Mouse (Mus musculus) hindbrain, embryonic 15.5 days (tissue): ENCODE measurements around the gene Prkag1. TPM values are rescaled to one million over a fixed set of nuclear protein-coding genes. Genes with fewer than 3 reads are reported as not detected.

ENCODE experiments used
- ATAC-seq: fragments of 200-750 bp; cut with Nextera tagmentation; 2 replicates; pipeline ENCODE4 v1.8.0; 2017; ENCODE audit warnings: low read depth, moderate number of reproducible peaks, moderate TSS enrichment; ENCODE audit not compliant: low FRiP score
- H3K27ac ChIP-seq: fragments of 300-500 bp; sonication (generic); replicated peaks from 2 replicates; pipeline ENCODE4 v1.5.1; 2015; ENCODE audit warnings: mild to moderate bottlenecking, inconsistent platforms
- H3K27me3 ChIP-seq: fragments of 300-500 bp; sonication (generic); 2 replicates; pipeline ENCODE4 v1.6.1; 2015; ENCODE audit warnings: control low read depth, inconsistent platforms
- H3K36me3 ChIP-seq: fragments of 300-500 bp; sonication (generic); 2 replicates; pipeline ENCODE4 v1.6.1; 2015; ENCODE audit warnings: control low read depth, inconsistent platforms
- H3K4me1 ChIP-seq: fragments of 300-500 bp; sonication (generic); replicated peaks from 2 replicates; pipeline ENCODE4 v1.6.1; 2015; ENCODE audit warnings: control low read depth, inconsistent platforms
- H3K4me2 ChIP-seq: fragments of 300-500 bp; sonication (generic); 2 replicates; pipeline ENCODE4 v1.6.1; 2015; ENCODE audit warnings: moderate library complexity, mild to moderate bottlenecking, inconsistent platforms
- H3K4me3 ChIP-seq: fragments of 300-500 bp; sonication (generic); 2 replicates; pipeline ENCODE4 v1.5.1; 2015; ENCODE audit warnings: mild to moderate bottlenecking, inconsistent platforms
- H3K9ac ChIP-seq: fragments of 300-500 bp; sonication (generic); 2 replicates; pipeline ENCODE4 v1.6.1; 2015; ENCODE audit warnings: inconsistent platforms
- H3K9me3 ChIP-seq: fragments of 300-500 bp; sonication (generic); 2 replicates; pipeline ENCODE4 v1.6.1; 2016; ENCODE audit warnings: control low read depth, inconsistent platforms
- WGBS: fragments of 180-500 bp; shearing (Covaris S2); methylation state at CpG from one replicate; pipeline ENCODE4 v1.1.7; 2015; 5-methylcytosine and 5-hydroxymethylcytosine counted together
- polyA plus RNA-seq: library from polyadenylated mRNA; unstranded; fragments of >200 nt; fragmentation: Nextera tagmentation; extraction: Ambion mirVana; gene quantifications from 2 replicates; pipeline ENCODE4 v1.2.1, GENCODE M21; 2015

The Prkag1 gene
- polyA plus RNA-seq, 1 experiment from 2014 or later = 73.4 TPM

GRCm38 (mm10) chr15:98850668-98851067, 19.3 kb upstream of the Prkag1 start:
- Histone ChIP-seq H3K4me3 (no peak overlapping the region), H3K4me1 (no peaks in the 10 kb centered on the region), H3K9me3 (no peaks in the 10 kb centered on the region), H3K27ac (no peak overlapping the region), H3K36me3 (peaks cover 95% of the 10 kb centered on the region), H3K4me2 (no peak overlapping the region), H3K27me3 (no peaks in the 10 kb centered on the region), H3K9ac (no peak overlapping the region)
- 90% methylated on average over 14 of the region's 14 CpGs for WGBS
- ATAC-seq = no peak

GRCm38 (mm10) chr15:98849956-98850600, 18.8 kb upstream of the Prkag1 start:
- no peaks in the 10 kb centered on the region for H3K4me1 ChIP-seq
- H3K9ac ChIP-seq = no peak overlapping the region
- no peak overlapping the region for H3K4me3 ChIP-seq
- 89% methylated on average over 16 of the region's 16 CpGs for WGBS
- no peak for ATAC-seq
- H3K27ac ChIP-seq = no peak overlapping the region
- no peak overlapping the region for H3K4me2 ChIP-seq
- peaks cover 95% of the 10 kb centered on the region for H3K36me3 ChIP-seq
- no peaks in the 10 kb centered on the region for H3K9me3 ChIP-seq
- H3K27me3 ChIP-seq = no peaks in the 10 kb centered on the region

- Histone ChIP-seq H3K9me3 (no peaks in the 10 kb centered on the region), H3K9ac (no peak overlapping the region), H3K4me2 (no peak overlapping the region), H3K27me3 (no peaks in the 10 kb centered on the region), H3K36me3 (peaks cover 96% of the 10 kb centered on the region), H3K27ac (no peak overlapping the region), H3K4me1 (no peaks in the 10 kb centered on the region), H3K4me3 (no peak overlapping the region)
- WGBS = 91% methylated on average over 11 of the region's 11 CpGs
- no peak for ATAC-seq
Measured at GRCm38 (mm10) chr15:98849165-98849564, 17.8 kb upstream of the Prkag1 start.

GRCm38 (mm10) chr15:98846140-98846539, 14.8 kb upstream of the Prkag1 start:
- no peak for ATAC-seq
- no peak overlapping the region for H3K4me3 ChIP-seq
- H3K4me1 ChIP-seq = no peaks in the 10 kb centered on the region
- H3K4me2 ChIP-seq = no peak overlapping the region
- 92% methylated on average over 8 of the region's 8 CpGs for WGBS
- H3K27ac ChIP-seq = no peak overlapping the region
- H3K9ac ChIP-seq = no peak overlapping the region
- no peaks in the 10 kb centered on the region for H3K9me3 ChIP-seq
- H3K36me3 ChIP-seq = peaks cover 97% of the 10 kb centered on the region
- H3K27me3 ChIP-seq = no peaks in the 10 kb centered on the region

GRCm38 (mm10) chr15:98845149-98845548, 13.8 kb upstream of the Prkag1 start:
- Histone ChIP-seq H3K9me3 (no peaks in the 10 kb centered on the region), H3K27ac (no peak overlapping the region), H3K27me3 (no peaks in the 10 kb centered on the region), H3K9ac (no peak overlapping the region), H3K36me3 (peaks cover 99% of the 10 kb centered on the region), H3K4me3 (no peak overlapping the region), H3K4me1 (no peaks in the 10 kb centered on the region), H3K4me2 (no peak overlapping the region)
- ATAC-seq = no peak
- 90% methylated on average over 2 of the region's 2 CpGs for WGBS

GRCm38 (mm10) chr15:98843595-98844223, 12.4 kb upstream of the Prkag1 start:
- Histone ChIP-seq H3K9me3 (no peaks in the 10 kb centered on the region), H3K27ac (no peak overlapping the region), H3K36me3 (peaks cover 98% of the 10 kb centered on the region), H3K9ac (no peak overlapping the region), H3K4me3 (no peak overlapping the region), H3K27me3 (no peaks in the 10 kb centered on the region), H3K4me2 (no peak overlapping the region), H3K4me1 (no peaks in the 10 kb centered on the region)
- no peak for ATAC-seq
- WGBS = 95% methylated on average over 11 of the region's 11 CpGs

- 95% methylated on average over 30 of the region's 30 CpGs for WGBS
- H3K4me3 ChIP-seq = no peak overlapping the region
- ATAC-seq = no peak
Measured at GRCm38 (mm10) chr15:98839671-98840585, 8.6 kb upstream of the Prkag1 start.

GRCm38 (mm10) chr15:98839161-98839560, 7.8 kb upstream of the Prkag1 start:
- H3K27me3 ChIP-seq = no peaks in the 10 kb centered on the region
- H3K27ac ChIP-seq = no peak overlapping the region
- no peaks in the 10 kb centered on the region for H3K9me3 ChIP-seq
- WGBS = 91% methylated on average over 14 of the region's 14 CpGs
- H3K4me2 ChIP-seq = no peak overlapping the region
- H3K4me3 ChIP-seq = no peak overlapping the region
- no peak overlapping the region for H3K9ac ChIP-seq
- H3K36me3 ChIP-seq = peaks cover 94% of the 10 kb centered on the region
- H3K4me1 ChIP-seq = no peaks in the 10 kb centered on the region
- no peak for ATAC-seq

More at GRCm38 (mm10) chr15:98839671-98840585, 8.6 kb upstream of the Prkag1 start:
- no peak overlapping the region for H3K9ac ChIP-seq
- no peaks in the 10 kb centered on the region for H3K4me1 ChIP-seq
- no peaks in the 10 kb centered on the region for H3K9me3 ChIP-seq
- H3K27me3 ChIP-seq = no peaks in the 10 kb centered on the region
- no peak overlapping the region for H3K4me2 ChIP-seq
- H3K27ac ChIP-seq = no peak overlapping the region
- peaks cover 94% of the 10 kb centered on the region for H3K36me3 ChIP-seq

GRCm38 (mm10) chr15:98837743-98838103, 6.4 kb upstream of the Prkag1 start:
- Histone ChIP-seq H3K9ac (no peak overlapping the region), H3K4me2 (no peak overlapping the region), H3K27ac (no peak overlapping the region), H3K4me3 (no peak overlapping the region), H3K9me3 (no peaks in the 10 kb centered on the region), H3K36me3 (peaks cover 94% of the 10 kb centered on the region), H3K4me1 (no peaks in the 10 kb centered on the region), H3K27me3 (no peaks in the 10 kb centered on the region)
- 77% methylated on average over 4 of the region's 4 CpGs for WGBS
- no peak for ATAC-seq

GRCm38 (mm10) chr15:98837006-98837742, 5.9 kb upstream of the Prkag1 start:
- no peak overlapping the region for H3K4me3 ChIP-seq
- whole genome bisulfite sequencing = 93% methylated on average over 21 of the region's 21 CpGs
- H3K9me3 ChIP-seq = no peaks in the 10 kb centered on the region
- peaks cover 89% of the 10 kb centered on the region for H3K36me3 ChIP-seq
- no peaks in the 10 kb centered on the region for H3K27me3 ChIP-seq
- H3K4me1 ChIP-seq = no peaks in the 10 kb centered on the region
- no peak overlapping the region for H3K27ac ChIP-seq
- H3K4me2 ChIP-seq = no peak overlapping the region
- H3K9ac ChIP-seq = no peak overlapping the region
- ATAC-seq = no peak

GRCm38 (mm10) chr15:98835291-98835690, 4.0 kb upstream of the Prkag1 start:
- ATAC-seq = no peak
- Histone ChIP-seq H3K27me3 (no peaks in the 10 kb centered on the region), H3K36me3 (peaks cover 70% of the 10 kb centered on the region), H3K4me2 (no peak overlapping the region), H3K27ac (no peak overlapping the region), H3K4me3 (no peak overlapping the region), H3K9ac (no peak overlapping the region), H3K4me1 (0 out of 2 replicates have a peak, but pooled peaks cover 4% of the 10 kb centered on the region), H3K9me3 (no peaks in the 10 kb centered on the region)
- WGBS = 95% methylated on average over 14 of the region's 14 CpGs
